Mouse (Mus musculus) kidney, adult 2 months (tissue): ENCODE measurements around the gene Mroh8.

ENCODE experiments used
- CTCF ChIP-seq: fragments of 200-500 bp; conservative IDR thresholded peaks from 2 replicates; pipeline ENCODE4 v1.5.1; 2011; ENCODE audit warnings: low read depth, mild to moderate bottlenecking, control low read depth, low read length, moderate library complexity, mixed read lengths; ENCODE audit not compliant: insufficient read depth, insufficient read length
- POLR2A ChIP-seq: fragments of 200-500 bp; IDR thresholded peaks from one replicate; pipeline ENCODE4 v1.6.1; 2011; ENCODE audit warnings: low read depth, low read length, control low read depth

- TF ChIP-seq CTCF (no peak), POLR2A (no peak)
These were observed 105.8 kb downstream of the Mroh8 start for GRCm38 (mm10) chr2:157173555-157173954.
